Mouse (Mus musculus) MEL (cell line): ENCODE measurements around the gene Shisa8. TPM values are rescaled to one million over a fixed set of nuclear protein-coding genes. Genes with fewer than 3 reads are reported as not detected.

Experiments used
- DNase-seq: peaks from one replicate; pipeline ENCODE4 v3.0.0; 2011; ENCODE audit warnings: low read depth, low spot score
- H3K27ac ChIP-seq: 2 replicates; pipeline ENCODE4 v1.5.1; 2012; ENCODE audit warnings: low read depth, mild to moderate bottlenecking, control low read depth, low read length, moderate library complexity; ENCODE audit not compliant: control insufficient read depth
- H3K27me3 ChIP-seq, 2 experiments: fragments of 150-350 bp in 1 of 2; sonication (generic) in 1 of 2; 2 replicates each; pipeline ENCODE4 v1.6.1; 2012; ENCODE audit warnings: low read length in 2 of 2, mild to moderate bottlenecking in 2 of 2, improper control_type of control experiment in 1 of 2, moderate library complexity in 1 of 2; ENCODE audit not compliant: insufficient read depth in 2 of 2, control insufficient read depth in 1 of 2
- H3K36me3 ChIP-seq, 2 experiments: 2 replicates each; pipeline ENCODE4 v1.6.1; 2012 to 2014; ENCODE audit warnings: low read length in 2 of 2, improper control_type of control experiment in 1 of 2, inconsistent platforms in 1 of 2, mild to moderate bottlenecking in 1 of 2; ENCODE audit not compliant: insufficient read depth in 2 of 2, control insufficient read depth in 1 of 2
- H3K4me1 ChIP-seq, 2 experiments: fragments of 150-350 bp in 1 of 2; sonication (generic) in 1 of 2; 2 replicates each; pipeline ENCODE4 v1.6.1; 2012; ENCODE audit warnings: low read length in 2 of 2, improper control_type of control experiment in 1 of 2, mild to moderate bottlenecking in 1 of 2; ENCODE audit not compliant: insufficient read depth in 2 of 2, control insufficient read depth in 1 of 2
- H3K4me3 ChIP-seq, 2 experiments: fragments of 150-350 bp in 1 of 2; sonication (generic) in 1 of 2; 2 replicates each; pipeline ENCODE4 v1.5.1; 2012; ENCODE audit warnings: low read depth in 2 of 2, low read length in 2 of 2, mild to moderate bottlenecking in 2 of 2, moderate library complexity in 2 of 2, control low read depth in 1 of 2, improper control_type of control experiment in 1 of 2; ENCODE audit not compliant: control insufficient read depth in 1 of 2, insufficient read depth in 1 of 2
- H3K79me2 ChIP-seq: 2 replicates; pipeline ENCODE4 v1.6.1; 2012; ENCODE audit warnings: mild to moderate bottlenecking, low read length, moderate library complexity; ENCODE audit not compliant: control insufficient read depth, poor library complexity, insufficient read depth
- H3K9ac ChIP-seq: 2 replicates; pipeline ENCODE4 v1.6.1; 2012; ENCODE audit warnings: low read depth, mild to moderate bottlenecking, control low read depth, low read length, moderate library complexity; ENCODE audit not compliant: control insufficient read depth, poor library complexity, severe bottlenecking
- H3K9me3 ChIP-seq: fragments of 150-350 bp; sonication (generic); replicated peaks from 2 replicates; pipeline ENCODE4 v1.6.1; 2012; ENCODE audit warnings: mild to moderate bottlenecking, low read length, improper control_type of control experiment, moderate library complexity; ENCODE audit not compliant: insufficient read depth
- BHLHE40 ChIP-seq: IDR thresholded peaks from 2 replicates; pipeline ENCODE4 v1.6.1; 2012; ENCODE audit warnings: low read depth, mild to moderate bottlenecking, inconsistent platforms, low read length, improper control_type of control experiment, borderline replicate concordance
- CHD2 ChIP-seq: IDR thresholded peaks from 2 replicates; pipeline ENCODE4 v1.6.1; 2011; ENCODE audit warnings: low read length, improper control_type of control experiment
- CTCF ChIP-seq, 3 experiments: IDR thresholded peaks in 2 of 3; conservative IDR thresholded peaks in 1 of 3; 2 replicates each; pipeline ENCODE4 v1.5.1; 2011 to 2012; ENCODE audit warnings: low read length in 3 of 3, low read depth in 2 of 3, mild to moderate bottlenecking in 2 of 3, improper control_type of control experiment in 1 of 3, inconsistent platforms in 1 of 3, mixed read lengths in 1 of 3, moderate library complexity in 1 of 3; ENCODE audit not compliant: control insufficient read depth in 1 of 3, insufficient read depth in 1 of 3, poor library complexity in 1 of 3, severe bottlenecking in 1 of 3
- EP300 ChIP-seq, 2 experiments: IDR thresholded peaks; 2 replicates each; pipeline ENCODE4 v1.6.1; 2011; ENCODE audit warnings: improper control_type of control experiment in 2 of 2, low read length in 2 of 2, low read depth in 1 of 2, mild to moderate bottlenecking in 1 of 2
- GABPA ChIP-seq: IDR thresholded peaks from 2 replicates; pipeline ENCODE4 v1.6.1; 2012; ENCODE audit warnings: low read depth, mild to moderate bottlenecking, inconsistent platforms, low read length, improper control_type of control experiment, moderate library complexity
- GATA1 ChIP-seq: IDR thresholded peaks from 2 replicates; pipeline ENCODE4 v1.6.1; 2011; ENCODE audit warnings: low read depth, low read length, improper control_type of control experiment
- HCFC1 ChIP-seq: IDR thresholded peaks from 2 replicates; pipeline ENCODE4 v1.6.1; 2012; ENCODE audit warnings: low read depth, mild to moderate bottlenecking, inconsistent platforms, low read length, improper control_type of control experiment, moderate library complexity
- MAFK ChIP-seq: IDR thresholded peaks from 2 replicates; pipeline ENCODE4 v1.6.1; 2011; ENCODE audit warnings: low read depth, mild to moderate bottlenecking, low read length, improper control_type of control experiment, borderline replicate concordance
- MAZ ChIP-seq: IDR thresholded peaks from 2 replicates; pipeline ENCODE4 v1.6.1; 2012; ENCODE audit warnings: low read depth, mild to moderate bottlenecking, inconsistent platforms, low read length, improper control_type of control experiment
- MEF2A ChIP-seq: IDR thresholded peaks from 2 replicates; pipeline ENCODE4 v1.6.1; 2014; ENCODE audit warnings: low read depth, mild to moderate bottlenecking, inconsistent platforms, low read length, improper control_type of control experiment; ENCODE audit not compliant: poor library complexity, insufficient replicate concordance, severe bottlenecking; ENCODE audit errors: extremely low read depth
- MXI1 ChIP-seq: IDR thresholded peaks from 2 replicates; pipeline ENCODE4 v1.6.1; 2011; ENCODE audit warnings: mild to moderate bottlenecking, low read depth, low read length, improper control_type of control experiment
- MYC ChIP-seq: IDR thresholded peaks from 2 replicates; pipeline ENCODE4 v1.6.1; 2011; ENCODE audit warnings: low read depth, mild to moderate bottlenecking, low read length, improper control_type of control experiment, moderate library complexity
- NELFE ChIP-seq: IDR thresholded peaks from 2 replicates; pipeline ENCODE4 v1.6.1; 2011; ENCODE audit warnings: low read depth, low read length, improper control_type of control experiment
- POLR2A ChIP-seq, 2 experiments: IDR thresholded peaks; 2 replicates each; pipeline ENCODE4 v1.6.1; 2011 to 2012; ENCODE audit warnings: low read length in 2 of 2, mild to moderate bottlenecking in 2 of 2, control low read depth in 1 of 2, improper control_type of control experiment in 1 of 2, low read depth in 1 of 2, moderate library complexity in 1 of 2; ENCODE audit not compliant: control insufficient read depth in 1 of 2, insufficient read depth in 1 of 2, poor library complexity in 1 of 2
- POLR2AphosphoS2 ChIP-seq: IDR thresholded peaks from 2 replicates; pipeline ENCODE4 v1.6.1; 2011; ENCODE audit warnings: low read length, improper control_type of control experiment
- POLR2AphosphoS5 ChIP-seq: IDR thresholded peaks from 2 replicates; pipeline ENCODE4 v1.6.1; 2012; ENCODE audit warnings: low read depth, borderline replicate concordance, mild to moderate bottlenecking, inconsistent platforms, low read length, moderate library complexity, mixed read lengths
- RCOR1 ChIP-seq: IDR thresholded peaks from 2 replicates; pipeline ENCODE4 v1.6.1; 2012; ENCODE audit warnings: low read depth, mild to moderate bottlenecking, inconsistent platforms, low read length, improper control_type of control experiment
- TAL1 ChIP-seq: IDR thresholded peaks from 2 replicates; pipeline ENCODE4 v1.6.1; 2012; ENCODE audit warnings: mild to moderate bottlenecking, inconsistent platforms, low read length, moderate library complexity, mixed read lengths
- UBTF ChIP-seq: IDR thresholded peaks from 2 replicates; pipeline ENCODE4 v1.6.1; 2012; ENCODE audit warnings: low read depth, mild to moderate bottlenecking, inconsistent platforms, low read length, improper control_type of control experiment, moderate library complexity, borderline replicate concordance; ENCODE audit not compliant: insufficient read depth
- USF1 ChIP-seq: IDR thresholded peaks from 2 replicates; pipeline ENCODE4 v1.6.1; 2014; ENCODE audit warnings: low read depth, mild to moderate bottlenecking, inconsistent platforms, low read length, improper control_type of control experiment, moderate library complexity
- USF2 ChIP-seq, 2 experiments: IDR thresholded peaks; 2 replicates each; pipeline ENCODE4 v1.6.1; 2011 to 2012; ENCODE audit warnings: improper control_type of control experiment in 2 of 2, low read length in 2 of 2, borderline replicate concordance in 1 of 2, inconsistent platforms in 1 of 2, low read depth in 1 of 2, mild to moderate bottlenecking in 1 of 2; ENCODE audit not compliant: insufficient read depth in 1 of 2
- ZC3H11A ChIP-seq: IDR thresholded peaks from 2 replicates; pipeline ENCODE4 v1.6.1; 2012; ENCODE audit warnings: low read depth, mild to moderate bottlenecking, inconsistent platforms, low read length, improper control_type of control experiment
- ZKSCAN1 ChIP-seq: IDR thresholded peaks from 2 replicates; pipeline ENCODE4 v1.6.1; 2012; ENCODE audit warnings: low read depth, mild to moderate bottlenecking, inconsistent platforms, low read length, improper control_type of control experiment, moderate library complexity
- ZMIZ1 ChIP-seq: IDR thresholded peaks from 2 replicates; pipeline ENCODE4 v1.6.1; 2012; ENCODE audit warnings: low read depth, mild to moderate bottlenecking, inconsistent platforms, low read length, improper control_type of control experiment, moderate library complexity
- polyA plus RNA-seq, 2 experiments: library from polyadenylated mRNA; stranded (reverse) in 1 of 2; unstranded in 1 of 2; fragments of >175 nt in 1 of 2; fragments of >200 nt in 1 of 2; gene quantifications; 2 replicates each; pipeline versions ENCODE4 v1.2.1 to v1.2.4; 2012; ENCODE audit warnings: low replicate concordance in 2 of 2, low read depth in 1 of 2; ENCODE audit not compliant: insufficient read length in 2 of 2, insufficient read depth in 1 of 2, missing spikeins in 1 of 2
- total RNA-seq: library from RNA; depleted of rRNA; stranded (reverse); fragments of 300-350 nt; gene quantifications from 2 replicates; pipeline ENCODE4 v1.2.3, GENCODE M21; 2012

Shisa8 gene
- total and polyA plus RNA-seq, 3 experiments = 0.10 TPM; not detected in 2

GRCm38 (mm10) chr15:82235661-82236060 is 23.0 kb upstream of the Shisa8 start:
- H3K4me3 ChIP-seq = no peak overlapping the region
- no peaks in the 10 kb centered on the region for H3K27me3 ChIP-seq
- H3K9ac ChIP-seq = no peak overlapping the region
- no peak for TF ChIP-seq MAFK
- TF ChIP-seq CTCF (IDR thresholded peaks at IDR 0.05 in 2 of 3, conservative IDR thresholded peaks at IDR 0.05 in 1 of 3; ENCODE audit: control insufficient read depth in 1 of 3, insufficient read depth in 1 of 3, low read depth in 2 of 3, low read length in 3 of 3, poor library complexity in 1 of 3, severe bottlenecking in 1 of 3) = no peak
- no peak for TF ChIP-seq TAL1
- TF ChIP-seq MYC = no peak
- TF ChIP-seq POLR2AphosphoS2 = no peak
- TF ChIP-seq POLR2AphosphoS5 = no peak
- TF ChIP-seq EP300 (IDR thresholded peaks at IDR 0.05; ENCODE audit: low read depth in 1 of 2, low read length in 2 of 2) = no peak
- TF ChIP-seq GABPA = no peak
- TF ChIP-seq GATA1 = no peak
- no peak for TF ChIP-seq USF2 (IDR thresholded peaks at IDR 0.05; ENCODE audit: borderline replicate concordance in 1 of 2, insufficient read depth in 1 of 2, low read depth in 1 of 2, low read length in 2 of 2)
- TF ChIP-seq USF1 = no peak
- no peak for TF ChIP-seq HCFC1
- no peak for TF ChIP-seq NELFE
- TF ChIP-seq MAZ = no peak
- no peak for TF ChIP-seq MXI1
- TF ChIP-seq ZC3H11A = no peak
- no peak for TF ChIP-seq MEF2A
- no peak for TF ChIP-seq RCOR1
- no peak for TF ChIP-seq UBTF
- no peak for TF ChIP-seq CHD2
- TF ChIP-seq, all 39 proteins: peak for 0
- no peaks in the 10 kb centered on the region for H3K79me2 ChIP-seq
- no peak for DNase-seq
- H3K4me1 ChIP-seq = no peaks in the 10 kb centered on the region
- H3K27ac ChIP-seq = no peak overlapping the region
- no peaks in the 10 kb centered on the region for H3K36me3 ChIP-seq
- no peaks in the 10 kb centered on the region for H3K9me3 ChIP-seq

- H3K27ac ChIP-seq = no peak overlapping the region
- H3K9me3 ChIP-seq = no peaks in the 10 kb centered on the region
- DNase-seq = no peak
- no peaks in the 10 kb centered on the region for H3K27me3 ChIP-seq
- TF ChIP-seq GABPA (no peak), BHLHE40 (no peak), RCOR1 (no peak), USF1 (no peak), ZKSCAN1 (no peak), MEF2A (no peak), POLR2A (IDR thresholded peaks at IDR 0.05; ENCODE audit: control insufficient read depth in 1 of 2, insufficient read depth in 1 of 2, low read depth in 1 of 2, low read length in 2 of 2, poor library complexity in 1 of 2) (no peak), ZMIZ1 (no peak)
- TF ChIP-seq, all 39 proteins: peak for 0
- H3K4me3 ChIP-seq = no peak overlapping the region
- no peaks in the 10 kb centered on the region for H3K79me2 ChIP-seq
- H3K36me3 ChIP-seq = 0 out of 4 replicates have a peak, but pooled peaks cover 0 to 2% of the 10 kb centered on the region in 2 experiments
- H3K4me1 ChIP-seq = peaks cover 0 to 12% of the 10 kb centered on the region in 2 experiments; a peak in 2 of 4 replicates
- H3K9ac ChIP-seq = no peak overlapping the region
Measured at GRCm38 (mm10) chr15:82232651-82233050, 20.0 kb upstream of the Shisa8 start.
